Comparison of ENCODE assay signal across 8 mouse cellular contexts in the genomic region with DNA sequence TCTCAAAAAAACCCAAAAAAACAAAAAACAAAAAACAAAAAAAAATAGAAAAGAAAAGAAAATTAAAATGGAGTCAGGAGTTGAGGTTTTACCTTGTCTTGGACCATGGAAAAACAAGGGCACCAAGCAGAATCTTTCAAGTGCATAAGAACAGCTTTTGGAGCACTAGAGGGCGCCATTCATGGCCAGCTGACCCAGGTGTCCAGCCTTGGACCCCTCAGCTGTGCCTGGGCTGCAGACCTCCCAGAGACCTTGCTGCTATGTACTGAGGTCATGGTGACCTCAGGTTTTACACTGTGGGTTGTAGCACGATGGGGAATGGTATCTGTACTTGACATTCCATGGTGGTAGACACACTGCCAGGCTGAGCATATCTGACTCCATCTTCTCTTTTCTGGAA. TPM values are rescaled to one million over a fixed set of nuclear protein-coding genes. Genes with fewer than 3 reads are reported as not detected.
DNase-seq lines count a peak whose midpoint lies in the region.

No protein-coding gene starts in this region.

- intact Hi-C loops in left cerebral cortex, postnatal 4 days (cut with DNase I): no loop called here

- DNase-seq in adrenal gland, postnatal 36 days: peak; percentile 23 to 56
- no peak for DNase-seq in adrenal gland, adult 8-10 months
- peak; percentile 41 for DNase-seq in left cerebral cortex, postnatal 4 days
- DNase-seq in left cerebral cortex, adult 9 months (ENCODE audit: low spot score in 2 of 2): no peak
- peak; percentile 47 for DNase-seq in cerebellum, adult 8-10 months
- peak; percentile 41 to 72 for DNase-seq in kidney, postnatal 36 days
- DNase-seq in splenic B cell, adult 2 months (ENCODE audit: low read depth, low spot score): peak; percentile 52
- no peak for DNase-seq in left cerebral cortex, adult 8-10 months (ENCODE audit: low spot score in 2 of 2)

- H3K36me3 ChIP-seq in splenic B cell, adult 2 months (ENCODE audit: control insufficient read depth, insufficient read depth, low read length, poor library complexity, severe bottlenecking): peaks cover 8% of the 10 kb centered on the region

- no peaks in the 10 kb centered on the region for H3K27me3 ChIP-seq in splenic B cell, adult 2 months (ENCODE audit: control insufficient read depth, insufficient read depth, low read length, poor library complexity, severe bottlenecking)

RNA-seq across cellular contexts. Expression of a gene that starts 31.4 kb away (rescaled TPM):
- 100 to 1,000 TPM; 119 to 184 TPM for total RNA-seq in adrenal gland, postnatal 36 days (2021)
- 100 to 1,000 TPM; 102 to 164 (median 147) TPM for total RNA-seq in adrenal gland, adult 8-10 months (2022)
- total RNA-seq in left cerebral cortex, postnatal 4 days (2021): 10 to 100 TPM; 25.2 to 32.4 TPM
- 10 to 100 TPM; 23.7 to 32.4 (median 28.6) TPM for total RNA-seq in left cerebral cortex, adult 8-10 months (2022)

Comparison
In these comparisons a context has a peak if more than half of its experiments do, and no peak if none do; other contexts are left out.
1. DNase-seq: peak in adrenal gland, postnatal 36 days (2 of 2), left cerebral cortex, postnatal 4 days (single experiment), cerebellum, adult 8-10 months (single experiment), kidney, postnatal 36 days (2 of 2) and splenic B cell, adult 2 months (single experiment); none in adrenal gland, adult 8-10 months (single experiment), left cerebral cortex, adult 9 months (0 of 2) and left cerebral cortex, adult 8-10 months (0 of 2).